Mouse (Mus musculus) heart, adult 11 months (tissue): ENCODE data around the gene Lrp4.
A peak's percentile ranks its signal among the peaks of the same experiment; 100 is the strongest.
"Not testable (repeated sequence)": the region's sequence is repeated elsewhere in the genome, so short reads cannot be mapped to it uniquely, and the experiment has no call there.

Experiments used
- DNase-seq: peaks from one replicate; pipeline ENCODE4 v3.0.0; 2022

The Lrp4 gene

GRCm38 (mm10) chr2:91485256-91485655 lies 27.9 kb downstream of the Lrp4 start:
- no peak for DNase-seq

- DNase-seq: not testable (repeated sequence)
Observed at GRCm38 (mm10) chr2:91487295-91487694, 30.0 kb downstream of the Lrp4 start.

- DNase-seq: peak; percentile 86
Observed at GRCm38 (mm10) chr2:91492071-91492635, 34.8 kb downstream of the Lrp4 start.

- DNase-seq: peak; percentile 87
Observed at GRCm38 (mm10) chr2:91493981-91494380, 36.7 kb downstream of the Lrp4 start.

- DNase-seq: peak; percentile 92
Observed at GRCm38 (mm10) chr2:91498093-91498719, 40.9 kb downstream of the Lrp4 start.

- no peak for DNase-seq
Observed at GRCm38 (mm10) chr2:91508076-91508475, 50.8 kb downstream of the Lrp4 start.

- DNase-seq: peak; percentile 93
Observed at GRCm38 (mm10) chr2:91517186-91517585, 59.9 kb downstream of the Lrp4 start.

- DNase-seq: peak; percentile 100
Observed at GRCm38 (mm10) chr2:91526294-91527146, 69.2 kb downstream of the Lrp4 start, which contains the start of gene Ckap5. Gene Ckap5 (plus strand): TSS chr2:91526762.

- DNase-seq: no peak
Observed at GRCm38 (mm10) chr2:91527147-91527486, 69.8 kb downstream of the Lrp4 start.

GRCm38 (mm10) chr2:91537588-91538205 lies 80.4 kb downstream of the Lrp4 start:
- DNase-seq: peak; percentile 99
